Mouse (Mus musculus) MEL (cell line): Measurements from ENCODE around the gene Mog.

Experiments
- CHD2 ChIP-seq: IDR thresholded peaks from 2 replicates; pipeline ENCODE4 v1.6.1; 2011; ENCODE audit warnings: low read length, improper control_type of control experiment
- CTCF ChIP-seq, 3 experiments: IDR thresholded peaks in 2 of 3; conservative IDR thresholded peaks in 1 of 3; 2 replicates each; pipeline ENCODE4 v1.5.1; 2011 to 2012; ENCODE audit warnings: low read length in 3 of 3, low read depth in 2 of 3, mild to moderate bottlenecking in 2 of 3, improper control_type of control experiment in 1 of 3, inconsistent platforms in 1 of 3, mixed read lengths in 1 of 3, moderate library complexity in 1 of 3; ENCODE audit not compliant: control insufficient read depth in 1 of 3, insufficient read depth in 1 of 3, poor library complexity in 1 of 3, severe bottlenecking in 1 of 3
- ETS1 ChIP-seq: IDR thresholded peaks from 2 replicates; pipeline ENCODE4 v1.6.1; 2012; ENCODE audit warnings: low read depth, mild to moderate bottlenecking, inconsistent platforms, low read length, improper control_type of control experiment, moderate library complexity
- HCFC1 ChIP-seq: IDR thresholded peaks from 2 replicates; pipeline ENCODE4 v1.6.1; 2012; ENCODE audit warnings: low read depth, mild to moderate bottlenecking, inconsistent platforms, low read length, improper control_type of control experiment, moderate library complexity
- MAFK ChIP-seq: IDR thresholded peaks from 2 replicates; pipeline ENCODE4 v1.6.1; 2011; ENCODE audit warnings: low read depth, mild to moderate bottlenecking, low read length, improper control_type of control experiment, borderline replicate concordance
- MAX ChIP-seq: IDR thresholded peaks from 2 replicates; pipeline ENCODE4 v1.6.1; 2011; ENCODE audit warnings: low read length, improper control_type of control experiment
- MAZ ChIP-seq: IDR thresholded peaks from 2 replicates; pipeline ENCODE4 v1.6.1; 2012; ENCODE audit warnings: low read depth, mild to moderate bottlenecking, inconsistent platforms, low read length, improper control_type of control experiment
- NELFE ChIP-seq: IDR thresholded peaks from 2 replicates; pipeline ENCODE4 v1.6.1; 2011; ENCODE audit warnings: low read depth, low read length, improper control_type of control experiment
- POLR2A ChIP-seq, 2 experiments: IDR thresholded peaks; 2 replicates each; pipeline ENCODE4 v1.6.1; 2011 to 2012; ENCODE audit warnings: low read length in 2 of 2, mild to moderate bottlenecking in 2 of 2, control low read depth in 1 of 2, improper control_type of control experiment in 1 of 2, low read depth in 1 of 2, moderate library complexity in 1 of 2; ENCODE audit not compliant: control insufficient read depth in 1 of 2, insufficient read depth in 1 of 2, poor library complexity in 1 of 2

- no peak for TF ChIP-seq MAFK
- TF ChIP-seq HCFC1 = no peak
- no peak for TF ChIP-seq POLR2A (IDR thresholded peaks at IDR 0.05; ENCODE audit: control insufficient read depth in 1 of 2, insufficient read depth in 1 of 2, low read depth in 1 of 2, low read length in 2 of 2, poor library complexity in 1 of 2)
- TF ChIP-seq CTCF (IDR thresholded peaks at IDR 0.05 in 2 of 3, conservative IDR thresholded peaks at IDR 0.05 in 1 of 3; ENCODE audit: control insufficient read depth in 1 of 3, insufficient read depth in 1 of 3, low read depth in 2 of 3, low read length in 3 of 3, poor library complexity in 1 of 3, severe bottlenecking in 1 of 3) = no peak
- no peak for TF ChIP-seq ETS1
- no peak for TF ChIP-seq CHD2
- TF ChIP-seq NELFE = no peak
- no peak for TF ChIP-seq MAZ
- no peak for TF ChIP-seq MAX
Measured at GRCm38 (mm10) chr17:37061435-37061834, 38.2 kb upstream of the Mog start.
